Mouse (Mus musculus): ENCODE data around the gene Car12. TPM values are rescaled to one million over a fixed set of nuclear protein-coding genes. Genes with fewer than 3 reads are reported as not detected.

Gene Car12
- polyA plus RNA-seq (2016; fragmentation: Nextera tagmentation; extraction: Ambion mirVana) = 0.61 and 0.77 TPM in 2 replicates

- Histone ChIP-seq H3K27me3 (replicated peaks) (peaks cover 43% of the 10 kb centered on the region), H3K9ac (peak within 1 kb of the TSS; percentile 58), H3K36me3 (no peaks in the 10 kb centered on the region), H3K27ac (ENCODE audit: poor library complexity, severe bottlenecking) (no peak within 1 kb of the TSS), H3K4me3 (peak within 1 kb of the TSS; percentile 53), H3K9me3 (replicated peaks) (no peaks in the 10 kb centered on the region), H3K4me2 (peak within 1 kb of the TSS; percentile 94), H3K4me1 (replicated peaks) (peaks cover 11% of the 10 kb centered on the region)
- 11% methylated on average over 29 of the region's 29 CpGs for WGBS
- ATAC-seq (ENCODE audit: insufficient number of reproducible peaks, low FRiP score) = peak; percentile 29; the same call in 1 of the 2 replicates
Observed at GRCm38 (mm10) chr9:66713135-66714021, at the start of gene Car12. TSS of gene Car12 (plus strand) at chr9:66713686.

GRCm38 (mm10) chr9:66663764-66664163 is 49.7 kb upstream of the Car12 start:
- ATAC-seq (ENCODE audit: insufficient number of reproducible peaks, low FRiP score) = no peak
- Histone ChIP-seq H3K27me3 (replicated peaks) (no peaks in the 10 kb centered on the region), H3K4me2 (no peak overlapping the region), H3K27ac (ENCODE audit: poor library complexity, severe bottlenecking) (no peak overlapping the region), H3K9me3 (replicated peaks) (0 out of 2 replicates have a peak, but pooled peaks cover 3% of the 10 kb centered on the region), H3K9ac (no peak overlapping the region), H3K4me1 (replicated peaks) (peaks cover 22% of the 10 kb centered on the region), H3K4me3 (no peak overlapping the region), H3K36me3 (no peaks in the 10 kb centered on the region)
- WGBS = 74% methylated on average over 3 of the region's 3 CpGs

GRCm38 (mm10) chr9:66664561-66664960 is 48.9 kb upstream of the Car12 start:
- 80% methylated on average over 7 of the region's 7 CpGs for WGBS
- Histone ChIP-seq H3K27me3 (replicated peaks) (no peaks in the 10 kb centered on the region), H3K4me1 (replicated peaks) (peaks cover 22% of the 10 kb centered on the region), H3K9ac (no peak overlapping the region), H3K9me3 (replicated peaks) (0 out of 2 replicates have a peak, but pooled peaks cover 3% of the 10 kb centered on the region), H3K4me3 (no peak overlapping the region), H3K36me3 (no peaks in the 10 kb centered on the region), H3K27ac (ENCODE audit: poor library complexity, severe bottlenecking) (no peak overlapping the region), H3K4me2 (no peak overlapping the region)
- no peak for ATAC-seq (ENCODE audit: insufficient number of reproducible peaks, low FRiP score)

- H3K27ac ChIP-seq (ENCODE audit: poor library complexity, severe bottlenecking) = no peak overlapping the region
- 0 out of 2 replicates have a peak, but pooled peaks cover 3% of the 10 kb centered on the region for H3K9me3 ChIP-seq (replicated peaks)
- no peak overlapping the region for H3K4me2 ChIP-seq
- no peak overlapping the region for H3K4me3 ChIP-seq
- WGBS = 62% methylated on average over 3 of the region's 3 CpGs
- no peaks in the 10 kb centered on the region for H3K27me3 ChIP-seq (replicated peaks)
- no peaks in the 10 kb centered on the region for H3K36me3 ChIP-seq
- ATAC-seq (ENCODE audit: insufficient number of reproducible peaks, low FRiP score) = peak; percentile 15; the same call in 1 of the 2 replicates
- no peak overlapping the region; the same call in 1 of the 2 replicates for H3K9ac ChIP-seq
- peaks cover 15% of the 10 kb centered on the region for H3K4me1 ChIP-seq (replicated peaks)
Observed at GRCm38 (mm10) chr9:66666153-66666552, 47.3 kb upstream of the Car12 start.

- ATAC-seq (ENCODE audit: insufficient number of reproducible peaks, low FRiP score) = no peak
- no peak overlapping the region for H3K4me2 ChIP-seq
- 0 out of 2 replicates have a peak, but pooled peaks cover 3% of the 10 kb centered on the region for H3K9me3 ChIP-seq (replicated peaks)
- no peak overlapping the region for H3K27ac ChIP-seq (ENCODE audit: poor library complexity, severe bottlenecking)
- H3K9ac ChIP-seq = no peak overlapping the region
- H3K4me1 ChIP-seq (replicated peaks) = peaks cover 10% of the 10 kb centered on the region
- H3K27me3 ChIP-seq (replicated peaks) = no peaks in the 10 kb centered on the region
- 82% methylated on average over 6 of the region's 6 CpGs for WGBS
- no peak overlapping the region for H3K4me3 ChIP-seq
- H3K36me3 ChIP-seq = no peaks in the 10 kb centered on the region
Observed at GRCm38 (mm10) chr9:66667046-66667445, 46.4 kb upstream of the Car12 start.

- Histone ChIP-seq H3K9me3 (replicated peaks) (0 out of 2 replicates have a peak, but pooled peaks cover 3% of the 10 kb centered on the region), H3K27ac (ENCODE audit: poor library complexity, severe bottlenecking) (no peak overlapping the region)
- 85% methylated on average over 4 of the region's 4 CpGs for WGBS
Observed at GRCm38 (mm10) chr9:66667868-66668267, 45.6 kb upstream of the Car12 start.

GRCm38 (mm10) chr9:66669561-66670078 is 43.9 kb upstream of the Car12 start:
- Histone ChIP-seq H3K36me3 (no peaks in the 10 kb centered on the region), H3K27ac (ENCODE audit: poor library complexity, severe bottlenecking) (no peak overlapping the region), H3K4me3 (no peak overlapping the region), H3K4me2 (no peak overlapping the region), H3K9me3 (replicated peaks) (0 out of 2 replicates have a peak, but pooled peaks cover under 1% of the 10 kb centered on the region), H3K9ac (no peak overlapping the region), H3K4me1 (replicated peaks) (peaks cover 29% of the 10 kb centered on the region), H3K27me3 (replicated peaks) (no peaks in the 10 kb centered on the region)
- ATAC-seq (ENCODE audit: insufficient number of reproducible peaks, low FRiP score) = no peak
- WGBS = 19% methylated on average over 7 of the region's 7 CpGs

More at GRCm38 (mm10) chr9:66667868-66668267, 45.6 kb upstream of the Car12 start:
- Histone ChIP-seq H3K9ac (no peak overlapping the region), H3K4me3 (no peak overlapping the region), H3K36me3 (no peaks in the 10 kb centered on the region), H3K4me2 (no peak overlapping the region), H3K27me3 (replicated peaks) (no peaks in the 10 kb centered on the region), H3K4me1 (replicated peaks) (peaks cover 13% of the 10 kb centered on the region)
- no peak for ATAC-seq (ENCODE audit: insufficient number of reproducible peaks, low FRiP score)

GRCm38 (mm10) chr9:66673771-66674170 is 39.7 kb upstream of the Car12 start:
- Histone ChIP-seq H3K27ac (ENCODE audit: poor library complexity, severe bottlenecking) (0 out of 2 replicates have a peak overlapping the region, but pooled peaks have one; percentile 2), H3K36me3 (no peaks in the 10 kb centered on the region), H3K4me1 (replicated peaks) (peaks cover 19% of the 10 kb centered on the region), H3K9me3 (replicated peaks) (no peaks in the 10 kb centered on the region; the same call in 1 of the 2 replicates), H3K9ac (no peak overlapping the region), H3K27me3 (replicated peaks) (no peaks in the 10 kb centered on the region), H3K4me2 (no peak overlapping the region), H3K4me3 (no peak overlapping the region)
- ATAC-seq (ENCODE audit: insufficient number of reproducible peaks, low FRiP score) = no peak
- 20% methylated on average over 2 of the region's 2 CpGs for WGBS

- Histone ChIP-seq H3K27me3 (replicated peaks) (no peaks in the 10 kb centered on the region), H3K4me1 (replicated peaks) (peaks cover 19% of the 10 kb centered on the region), H3K4me3 (no peak overlapping the region), H3K27ac (ENCODE audit: poor library complexity, severe bottlenecking) (no peak overlapping the region), H3K9me3 (replicated peaks) (no peaks in the 10 kb centered on the region; the same call in 1 of the 2 replicates), H3K36me3 (no peaks in the 10 kb centered on the region), H3K4me2 (no peak overlapping the region), H3K9ac (no peak overlapping the region)
- ATAC-seq (ENCODE audit: insufficient number of reproducible peaks, low FRiP score) = no peak
- 80% methylated on average over 1 of the region's 1 CpGs for WGBS
Observed at GRCm38 (mm10) chr9:66675566-66675965, 37.9 kb upstream of the Car12 start.

GRCm38 (mm10) chr9:66680102-66680501 is 33.4 kb upstream of the Car12 start:
- H3K4me2 ChIP-seq = no peak overlapping the region
- H3K27me3 ChIP-seq (replicated peaks) = no peaks in the 10 kb centered on the region
- H3K9ac ChIP-seq = no peak overlapping the region
- no peaks in the 10 kb centered on the region; the same call in 1 of the 2 replicates for H3K9me3 ChIP-seq (replicated peaks)
- H3K4me3 ChIP-seq = no peak overlapping the region
- H3K36me3 ChIP-seq = no peaks in the 10 kb centered on the region
- H3K4me1 ChIP-seq (replicated peaks) = no peaks in the 10 kb centered on the region
- WGBS = 55% methylated on average over 6 of the region's 6 CpGs
- H3K27ac ChIP-seq (ENCODE audit: poor library complexity, severe bottlenecking) = no peak overlapping the region
- ATAC-seq (ENCODE audit: insufficient number of reproducible peaks, low FRiP score) = no peak

GRCm38 (mm10) chr9:66682822-66683221 is 30.7 kb upstream of the Car12 start:
- H3K4me3 ChIP-seq = no peak overlapping the region
- no peaks in the 10 kb centered on the region for H3K27me3 ChIP-seq (replicated peaks)
- no peaks in the 10 kb centered on the region for H3K36me3 ChIP-seq
- H3K27ac ChIP-seq (ENCODE audit: poor library complexity, severe bottlenecking) = no peak overlapping the region
- H3K4me2 ChIP-seq = no peak overlapping the region
- no peak for ATAC-seq (ENCODE audit: insufficient number of reproducible peaks, low FRiP score)
- H3K9ac ChIP-seq = no peak overlapping the region
- no peaks in the 10 kb centered on the region for H3K4me1 ChIP-seq (replicated peaks)
- no peaks in the 10 kb centered on the region; the same call in 1 of the 2 replicates for H3K9me3 ChIP-seq (replicated peaks)
- 82% methylated on average over 3 of the region's 3 CpGs for WGBS

All from heart, embryonic 12.5 days (tissue).